ENCODE assay signal across 8 mouse cellular contexts in the genomic region with DNA sequence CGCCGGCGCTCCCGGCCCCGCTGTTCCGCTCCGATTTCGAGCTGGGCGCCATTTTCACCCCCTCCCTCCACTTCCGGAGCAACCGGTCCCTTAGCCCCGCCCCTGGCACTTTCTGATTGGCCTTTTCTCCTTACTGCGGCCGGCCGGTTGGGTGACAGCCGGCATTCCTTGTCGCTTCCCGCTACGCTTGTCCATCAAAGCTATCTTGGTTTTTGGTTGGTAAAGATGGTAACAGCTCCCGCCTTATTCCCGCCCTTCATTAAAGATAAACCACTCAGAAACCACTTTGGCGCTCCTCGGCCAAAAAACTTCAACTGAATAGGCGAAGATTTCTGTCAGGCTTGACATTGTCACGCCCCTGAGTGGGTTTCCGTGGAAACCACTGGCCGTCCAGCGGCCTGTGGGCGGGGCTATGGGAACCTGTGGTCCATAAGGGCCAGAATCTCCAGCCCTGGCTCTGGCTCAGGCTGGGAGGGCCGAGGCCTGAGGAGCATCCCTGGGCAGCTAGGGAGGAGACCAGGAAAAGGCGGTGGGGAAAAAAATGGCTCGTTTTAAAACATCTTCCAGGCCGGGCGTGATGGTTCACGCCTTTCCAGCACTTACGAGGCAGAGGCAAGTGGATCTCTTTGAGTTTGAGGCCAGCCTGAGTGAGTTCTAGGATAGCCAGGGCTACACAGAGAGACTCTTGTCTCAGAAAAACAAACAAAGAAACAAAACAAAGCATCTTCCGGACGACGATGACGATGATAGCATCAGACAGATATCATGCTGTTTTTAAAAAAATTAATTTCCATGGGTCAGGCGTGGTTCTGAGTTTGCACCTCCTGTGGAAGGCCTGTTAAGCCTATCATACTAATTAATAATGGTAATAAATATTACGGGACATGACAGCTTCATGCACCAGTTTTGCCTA. TPM values are rescaled to one million over a fixed set of nuclear protein-coding genes. Genes with fewer than 3 reads are reported as not detected.
DNase-seq lines count a peak whose midpoint lies in the region; ATAC-seq and TF ChIP-seq lines count a peak whose summit lies in the region.

A gene (minus strand): TSS at position 72 of the 913 bp plus-strand sequence.

- peaks cover 9% of the 10 kb centered on the region for H3K79me2 ChIP-seq in MEL (ENCODE audit: control insufficient read depth, insufficient read depth, low read length, poor library complexity)

- H3K4me2 ChIP-seq in forebrain, postnatal 0 days (ENCODE audit: low read depth): peak within 1 kb of the TSS; percentile 65
- peak within 1 kb of the TSS; percentile 85 for H3K4me2 ChIP-seq in lung, embryonic 15.5 days

- no peak for TF ChIP-seq EP300 in MEL (IDR thresholded peaks at IDR 0.05; ENCODE audit: low read depth in 1 of 2, low read length in 2 of 2)

- peak; percentile 97 for ATAC-seq in forebrain, postnatal 0 days
- peak; percentile 97 for ATAC-seq in lung, embryonic 15.5 days (ENCODE audit: borderline replicate concordance, extremely low read depth, low FRiP score, low TSS enrichment)

- TF ChIP-seq CTCF in MEL (IDR thresholded peaks at IDR 0.05 in 2 of 3, conservative IDR thresholded peaks at IDR 0.05 in 1 of 3; ENCODE audit: control insufficient read depth in 1 of 3, insufficient read depth in 1 of 3, low read depth in 2 of 3, low read length in 3 of 3, poor library complexity in 1 of 3, severe bottlenecking in 1 of 3): no peak
- TF ChIP-seq CTCF in cerebellum, adult 2 months (IDR thresholded peaks at IDR 0.05; ENCODE audit: borderline replicate concordance, insufficient read depth, low read depth, low read length): no peak
- TF ChIP-seq CTCF in forebrain, postnatal 0 days (IDR thresholded peaks at IDR 0.05; ENCODE audit: low read depth): no peak

- 3% methylated on average over 42 of the region's 42 CpGs for WGBS in cerebellum, adult 2 months
- WGBS in forebrain, postnatal 0 days: 6% methylated on average over 41 of the region's 42 CpGs
- WGBS in lung, embryonic 15.5 days: 7% methylated on average over 41 of the region's 42 CpGs

- peak within 1 kb of the TSS; percentile 58 for H3K9ac ChIP-seq in MEL (ENCODE audit: control insufficient read depth, low read depth, low read length, poor library complexity, severe bottlenecking)
- peak within 1 kb of the TSS; percentile 62 for H3K9ac ChIP-seq in forebrain, postnatal 0 days
- H3K9ac ChIP-seq in lung, embryonic 15.5 days: peak within 1 kb of the TSS; percentile 64

- no peak within 1 kb of the TSS for H3K27ac ChIP-seq in MEL (ENCODE audit: control insufficient read depth, low read depth, low read length)
- H3K27ac ChIP-seq in cerebellum, adult 2 months (ENCODE audit: insufficient read depth, low read length): peak within 1 kb of the TSS; percentile 42
- peak within 1 kb of the TSS; percentile 88 for H3K27ac ChIP-seq in forebrain, postnatal 0 days (ENCODE audit: low read depth, low read length)
- peak within 1 kb of the TSS; percentile 77 for H3K27ac ChIP-seq in lung, embryonic 15.5 days

- no peaks in the 10 kb centered on the region for H3K9me3 ChIP-seq in MEL (replicated peaks; ENCODE audit: insufficient read depth, low read length)
- no peaks in the 10 kb centered on the region for H3K9me3 ChIP-seq in forebrain, postnatal 0 days (ENCODE audit: low read length)
- no peaks in the 10 kb centered on the region for H3K9me3 ChIP-seq in lung, embryonic 15.5 days

- H3K27me3 ChIP-seq in MEL (ENCODE audit: control insufficient read depth in 1 of 2, insufficient read depth in 2 of 2, low read length in 2 of 2): no peaks in the 10 kb centered on the region
- H3K27me3 ChIP-seq in cerebellum, adult 2 months (ENCODE audit: control insufficient read depth, insufficient read depth, low read length): no peaks in the 10 kb centered on the region
- H3K27me3 ChIP-seq in forebrain, postnatal 0 days (ENCODE audit: insufficient read depth, low read length): no peaks in the 10 kb centered on the region
- no peaks in the 10 kb centered on the region for H3K27me3 ChIP-seq in lung, embryonic 15.5 days

- peak; percentile 99 for DNase-seq in MEL (ENCODE audit: low read depth, low spot score)
- peak; percentile 98 to 99 for DNase-seq in cerebellum, adult 2 months
- peak; percentile 99 for DNase-seq in forebrain, postnatal 0 days
- peak; percentile 99 for DNase-seq in heart, postnatal 4 days
- peak; percentile 96 to 99 for DNase-seq in layer of hippocampus, adult 8-10 months (ENCODE audit: low spot score in 2 of 2)
- peak; percentile 96 for DNase-seq in ovary, adult 18-20 months (ENCODE audit: low spot score)
- DNase-seq in thymus, postnatal 0 days (ENCODE audit: low spot score): peak; percentile 99

- peaks cover 2 to 13% of the 10 kb centered on the region in 2 experiments; a peak in 3 of 4 replicates for H3K4me1 ChIP-seq in MEL (ENCODE audit: control insufficient read depth in 1 of 2, insufficient read depth in 2 of 2, low read length in 2 of 2)
- peaks cover 21% of the 10 kb centered on the region for H3K4me1 ChIP-seq in cerebellum, adult 2 months (ENCODE audit: control insufficient read depth, insufficient read depth, low read length)
- peaks cover 9% of the 10 kb centered on the region; the same call in 1 of the 2 replicates for H3K4me1 ChIP-seq in forebrain, postnatal 0 days (ENCODE audit: insufficient read depth)
- H3K4me1 ChIP-seq in lung, embryonic 15.5 days: peaks cover 19% of the 10 kb centered on the region

- peak within 1 kb of the TSS; percentile 58 to 73 for H3K4me3 ChIP-seq in MEL (ENCODE audit: control insufficient read depth in 1 of 2, insufficient read depth in 1 of 2, low read depth in 2 of 2, low read length in 2 of 2)
- H3K4me3 ChIP-seq in cerebellum, adult 2 months (replicated peaks; ENCODE audit: insufficient read depth, low read depth, low read length): peak within 1 kb of the TSS; percentile 90
- H3K4me3 ChIP-seq in forebrain, postnatal 0 days (ENCODE audit: low read depth, low read length): peak within 1 kb of the TSS; percentile 73
- H3K4me3 ChIP-seq in lung, embryonic 15.5 days: peak within 1 kb of the TSS; percentile 57

- TF ChIP-seq RAD21 in MEL (IDR thresholded peaks at IDR 0.05; ENCODE audit: low read depth, low read length): no peak

- TF ChIP-seq POLR2A in MEL (IDR thresholded peaks at IDR 0.05; ENCODE audit: control insufficient read depth in 1 of 2, insufficient read depth in 1 of 2, low read depth in 1 of 2, low read length in 2 of 2, poor library complexity in 1 of 2): peak in 1 of 2 experiments; percentile 67; a peak in 2 of 4 replicates
- TF ChIP-seq POLR2A in cerebellum, adult 2 months (IDR thresholded peaks at IDR 0.05; ENCODE audit: borderline replicate concordance, insufficient read depth, low read length): peak; percentile 70; the same call in 1 of the 2 replicates

- H3K36me3 ChIP-seq in MEL (ENCODE audit: control insufficient read depth in 1 of 2, insufficient read depth in 2 of 2, low read length in 2 of 2): peaks cover 0 to 9% of the 10 kb centered on the region in 2 experiments; a peak in 2 of 4 replicates
- H3K36me3 ChIP-seq in forebrain, postnatal 0 days (ENCODE audit: insufficient read depth): peaks cover 12% of the 10 kb centered on the region
- H3K36me3 ChIP-seq in lung, embryonic 15.5 days: peaks cover 21% of the 10 kb centered on the region; the same call in 1 of the 2 replicates

TF ChIP-seq in MEL, 35 proteins besides CTCF, POLR2A, EP300 and RAD21 (continues in another document):
- TF ChIP-seq TCF12 (IDR thresholded peaks at IDR 0.05; ENCODE audit: low read depth, low read length): peak; percentile 62
- TF ChIP-seq NRF1 (IDR thresholded peaks at IDR 0.05; ENCODE audit: insufficient read depth, low read depth, low read length, poor library complexity, severe bottlenecking): 0 out of 2 replicates have a peak, but pooled peaks have one; percentile 9
- TF ChIP-seq E2F4 (IDR thresholded peaks at IDR 0.05; ENCODE audit: borderline replicate concordance, low read depth, low read length): no peak
- 0 out of 2 replicates have a peak, but pooled peaks have one; percentile 34 for TF ChIP-seq POLR2AphosphoS2 (IDR thresholded peaks at IDR 0.05; ENCODE audit: low read length)
- TF ChIP-seq GABPA (IDR thresholded peaks at IDR 0.05; ENCODE audit: low read depth, low read length): no peak
- TF ChIP-seq USF1 (IDR thresholded peaks at IDR 0.05; ENCODE audit: low read depth, low read length): no peak
- no peak for TF ChIP-seq JUND (IDR thresholded peaks at IDR 0.05; ENCODE audit: low read depth, low read length)
- TF ChIP-seq NELFE (IDR thresholded peaks at IDR 0.05; ENCODE audit: low read depth, low read length): peak; percentile 59
- TF ChIP-seq ZC3H11A (IDR thresholded peaks at IDR 0.05; ENCODE audit: low read depth, low read length): no peak
- peak; percentile 77 for TF ChIP-seq HCFC1 (IDR thresholded peaks at IDR 0.05; ENCODE audit: low read depth, low read length)
- TF ChIP-seq POLR2AphosphoS5 (IDR thresholded peaks at IDR 0.05; ENCODE audit: borderline replicate concordance, low read depth, low read length): no peak
- peak; percentile 46; the same call in 1 of the 2 replicates for TF ChIP-seq MAX (IDR thresholded peaks at IDR 0.05; ENCODE audit: low read length)
- TF ChIP-seq CHD2 (IDR thresholded peaks at IDR 0.05; ENCODE audit: low read length): peak; percentile 77
- TF ChIP-seq KAT2A (conservative IDR thresholded peaks at IDR 0.05; ENCODE audit: low read depth, low read length): peak; percentile 48; the same call in 1 of the 2 replicates
- TF ChIP-seq SIN3A (IDR thresholded peaks at IDR 0.05; ENCODE audit: low read length): peak; percentile 68; the same call in 1 of the 2 replicates
- TF ChIP-seq MAZ (IDR thresholded peaks at IDR 0.05; ENCODE audit: low read depth, low read length): peak; percentile 86; the same call in 1 of the 2 replicates
- TF ChIP-seq MAFK (IDR thresholded peaks at IDR 0.05; ENCODE audit: borderline replicate concordance, low read depth, low read length): no peak
- TF ChIP-seq ELF1 (IDR thresholded peaks at IDR 0.05; ENCODE audit: low read depth, low read length): peak; percentile 90
- TF ChIP-seq MYC (IDR thresholded peaks at IDR 0.05; ENCODE audit: low read depth, low read length): no peak
- TF ChIP-seq MYB (IDR thresholded peaks at IDR 0.05; ENCODE audit: low read depth, low read length): no peak

RNA-seq across cellular contexts. Expression of the gene that starts here (rescaled TPM):
- total RNA-seq in MEL (2012; rRNA removed): 34.4 and 37.0 TPM in 2 replicates
- 10 to 100 TPM in 1 of 2 experiments, not detected in 1; 56.1 TPM for polyA plus RNA-seq in MEL (2012; ENCODE audit: insufficient read depth in 1 of 2, insufficient read length in 2 of 2, low read depth in 1 of 2, low replicate concordance in 2 of 2, missing spikeins in 1 of 2)
- polyA plus RNA-seq in cerebellum, adult 2 months (2012; rRNA removed): 39.0 and 44.7 TPM in 2 replicates
- 49.5 and 63.2 TPM in 2 replicates for total RNA-seq in forebrain, postnatal 0 days (2014; rRNA removed)
- polyA plus RNA-seq in forebrain, postnatal 0 days (2015; fragmentation: Nextera tagmentation; extraction: Ambion mirVana): 16.3 and 17.2 TPM in 2 replicates
- 10 to 100 TPM; 19.7 to 20.5 TPM for total RNA-seq in heart, postnatal 4 days (2021)
- 10 to 100 TPM; 18.9 to 21.6 (median 19.3) TPM for total RNA-seq in layer of hippocampus, adult 8-10 months (2022)
- polyA plus RNA-seq in lung, embryonic 15.5 days (2015; fragmentation: Nextera tagmentation; extraction: Ambion mirVana): 9.3 and 9.5 TPM in 2 replicates
- 14.7 and 18.1 TPM in 2 replicates for polyA plus RNA-seq in thymus, postnatal 0 days (2015; fragmentation: Nextera tagmentation; extraction: Ambion mirVana)
